Mouse (Mus musculus): ENCODE results near the gene Gm49450. TPM values are rescaled to one million over a fixed set of nuclear protein-coding genes. Genes with fewer than 3 reads are reported as not detected.
"Not testable (repeated sequence)": the region's sequence is repeated elsewhere in the genome, so short reads cannot be mapped to it uniquely, and the experiment has no call there.

Gm49450 gene
- polyA plus RNA-seq, 1 experiment from 2014 or later = not detected

GRCm38 (mm10) chr15:98968701-98969371, 15.5 kb upstream of the Gm49450 start:
- Histone ChIP-seq H3K27me3 (no peaks in the 10 kb centered on the region), H3K4me3 (peak overlapping the region; percentile 9; the same call in 1 of the 2 replicates), H3K4me1 (replicated peaks) (peaks cover 67% of the 10 kb centered on the region), H3K27ac (replicated peaks) (peak overlapping the region; percentile 98), H3K9me3 (0 out of 2 replicates have a peak, but pooled peaks cover 5% of the 10 kb centered on the region), H3K4me2 (peak overlapping the region; percentile 52), H3K36me3 (no peaks in the 10 kb centered on the region), H3K9ac (peak overlapping the region; percentile 66)
- 4% methylated on average over 12 of the region's 12 CpGs for WGBS
- ATAC-seq (ENCODE audit: low read depth) = peak; percentile 71

- ATAC-seq (ENCODE audit: low read depth) = no peak
- Histone ChIP-seq H3K36me3 (no peaks in the 10 kb centered on the region), H3K9me3 (0 out of 2 replicates have a peak, but pooled peaks cover 6% of the 10 kb centered on the region)
These were observed 6.2 kb upstream of the Gm49450 start for GRCm38 (mm10) chr15:98959531-98959930.

GRCm38 (mm10) chr15:98958901-98959420, 5.6 kb upstream of the Gm49450 start:
- peaks cover 16% of the 10 kb centered on the region for H3K4me1 ChIP-seq (replicated peaks)
- no peaks in the 10 kb centered on the region for H3K27me3 ChIP-seq
- H3K4me2 ChIP-seq = no peak overlapping the region
- no peak for ATAC-seq (ENCODE audit: low read depth)
- WGBS = 84% methylated on average over 4 of the region's 4 CpGs
- H3K9me3 ChIP-seq = 0 out of 2 replicates have a peak, but pooled peaks cover 3% of the 10 kb centered on the region
- H3K4me3 ChIP-seq = no peak overlapping the region
- H3K36me3 ChIP-seq = no peaks in the 10 kb centered on the region
- no peak overlapping the region for H3K9ac ChIP-seq
- no peak overlapping the region for H3K27ac ChIP-seq (replicated peaks)

More at GRCm38 (mm10) chr15:98959531-98959930, 6.2 kb upstream of the Gm49450 start:
- Histone ChIP-seq H3K4me1 (replicated peaks) (peaks cover 16% of the 10 kb centered on the region), H3K4me3 (no peak overlapping the region), H3K27ac (replicated peaks) (no peak overlapping the region), H3K9ac (no peak overlapping the region), H3K4me2 (no peak overlapping the region), H3K27me3 (no peaks in the 10 kb centered on the region)
- WGBS = 90% methylated on average over 3 of the region's 3 CpGs

- 84% methylated on average over 5 of the region's 5 CpGs for WGBS
- Histone ChIP-seq H3K9me3 (no peaks in the 10 kb centered on the region), H3K9ac (no peak overlapping the region), H3K27me3 (no peaks in the 10 kb centered on the region), H3K36me3 (no peaks in the 10 kb centered on the region), H3K4me2 (no peak overlapping the region), H3K27ac (replicated peaks) (no peak overlapping the region), H3K4me1 (replicated peaks) (peaks cover 16% of the 10 kb centered on the region), H3K4me3 (no peak overlapping the region)
- no peak for ATAC-seq (ENCODE audit: low read depth)
These were observed 4.1 kb upstream of the Gm49450 start for GRCm38 (mm10) chr15:98957475-98957874.

GRCm38 (mm10) chr15:98956000-98956399, 2.6 kb upstream of the Gm49450 start:
- H3K4me2 ChIP-seq = peak overlapping the region; percentile 74
- no peak overlapping the region; the same call in 1 of the 2 replicates for H3K4me3 ChIP-seq
- no peaks in the 10 kb centered on the region for H3K9me3 ChIP-seq
- H3K36me3 ChIP-seq = peaks cover 2% of the 10 kb centered on the region
- peak overlapping the region; percentile 100 for H3K9ac ChIP-seq
- no peaks in the 10 kb centered on the region for H3K27me3 ChIP-seq
- H3K4me1 ChIP-seq (replicated peaks) = peaks cover 16% of the 10 kb centered on the region
- no peak for ATAC-seq (ENCODE audit: low read depth)
- peak overlapping the region; percentile 100 for H3K27ac ChIP-seq (replicated peaks)
- WGBS = 54% methylated on average over 4 of the region's 4 CpGs

GRCm38 (mm10) chr15:98955324-98955723, 2.0 kb upstream of the Gm49450 start:
- peak overlapping the region; percentile 95 for H3K4me3 ChIP-seq
- no peak for ATAC-seq (ENCODE audit: low read depth)
- peak overlapping the region; percentile 100 for H3K27ac ChIP-seq (replicated peaks)
- 34% methylated on average over 4 of the region's 4 CpGs for WGBS
- H3K4me2 ChIP-seq = peak overlapping the region; percentile 74
- H3K27me3 ChIP-seq = no peaks in the 10 kb centered on the region
- peaks cover 5% of the 10 kb centered on the region for H3K36me3 ChIP-seq
- H3K4me1 ChIP-seq (replicated peaks) = peaks cover 16% of the 10 kb centered on the region
- H3K9ac ChIP-seq = peak overlapping the region; percentile 100
- H3K9me3 ChIP-seq = no peaks in the 10 kb centered on the region

- Histone ChIP-seq H3K27me3 (no peaks in the 10 kb centered on the region), H3K4me1 (replicated peaks) (peaks cover 18% of the 10 kb centered on the region), H3K36me3 (peaks cover 7% of the 10 kb centered on the region), H3K27ac (replicated peaks) (peak overlapping the region; percentile 100), H3K9me3 (no peaks in the 10 kb centered on the region), H3K9ac (peak overlapping the region; percentile 100), H3K4me2 (peak overlapping the region; percentile 74), H3K4me3 (peak overlapping the region; percentile 95)
- peak; percentile 24 for ATAC-seq (ENCODE audit: low read depth)
- WGBS = 2% methylated on average over 14 of the region's 14 CpGs
These were observed 1.3 kb upstream of the Gm49450 start for GRCm38 (mm10) chr15:98954425-98955253.

GRCm38 (mm10) chr15:98952751-98953400, 475 bp downstream of the Gm49450 start:
- Histone ChIP-seq H3K4me1 (replicated peaks) (peaks cover 36% of the 10 kb centered on the region), H3K4me2 (peak overlapping the region; percentile 74), H3K36me3 (peaks cover 12% of the 10 kb centered on the region), H3K4me3 (peak overlapping the region; percentile 95), H3K9me3 (no peaks in the 10 kb centered on the region), H3K27me3 (no peaks in the 10 kb centered on the region), H3K9ac (peak overlapping the region; percentile 100), H3K27ac (replicated peaks) (peak overlapping the region; percentile 100)
- peak; percentile 54 for ATAC-seq (ENCODE audit: low read depth)
- under 1% methylated on average over 41 of the region's 41 CpGs for WGBS

GRCm38 (mm10) chr15:98952063-98952455, 1.3 kb downstream of the Gm49450 start:
- Histone ChIP-seq H3K27me3 (no peaks in the 10 kb centered on the region), H3K4me1 (replicated peaks) (peaks cover 38% of the 10 kb centered on the region), H3K9me3 (no peaks in the 10 kb centered on the region), H3K9ac (peak overlapping the region; percentile 100), H3K4me3 (peak overlapping the region; percentile 95), H3K4me2 (peak overlapping the region; percentile 74), H3K27ac (replicated peaks) (peak overlapping the region; percentile 100), H3K36me3 (peaks cover 12% of the 10 kb centered on the region)
- 1% methylated on average over 5 of the region's 5 CpGs for WGBS
- ATAC-seq (ENCODE audit: low read depth) = 0 out of 2 replicates have a peak, but pooled peaks have one; percentile 9

- peak overlapping the region; percentile 74 for H3K4me2 ChIP-seq
- H3K9ac ChIP-seq = peak overlapping the region; percentile 100
- H3K27me3 ChIP-seq; ATAC-seq (ENCODE audit: low read depth); H3K9me3 ChIP-seq: not testable (repeated sequence)
- peaks cover 34% of the 10 kb centered on the region for H3K4me1 ChIP-seq (replicated peaks)
- peak overlapping the region; percentile 100 for H3K27ac ChIP-seq (replicated peaks)
- H3K4me3 ChIP-seq = peak overlapping the region; percentile 95
- 59% methylated on average over 11 of the region's 15 CpGs for WGBS
- peaks cover 12% of the 10 kb centered on the region for H3K36me3 ChIP-seq
These were observed 2.0 kb downstream of the Gm49450 start for GRCm38 (mm10) chr15:98951122-98952062.

- peaks cover 22% of the 10 kb centered on the region for H3K4me1 ChIP-seq (replicated peaks)
- WGBS = 35% methylated on average over 3 of the region's 3 CpGs
- H3K9ac ChIP-seq = peak overlapping the region; percentile 79
- H3K9me3 ChIP-seq = no peaks in the 10 kb centered on the region
- peak overlapping the region; percentile 39 for H3K4me3 ChIP-seq
- peak overlapping the region; percentile 70 for H3K4me2 ChIP-seq
- H3K36me3 ChIP-seq = peaks cover 15% of the 10 kb centered on the region
- no peaks in the 10 kb centered on the region for H3K27me3 ChIP-seq
- no peak for ATAC-seq (ENCODE audit: low read depth)
- H3K27ac ChIP-seq (replicated peaks) = peak overlapping the region; percentile 71
These were observed 3.8 kb downstream of the Gm49450 start for GRCm38 (mm10) chr15:98949607-98949892.
